Mouse (Mus musculus) frontal cortex, postnatal 10 days (tissue): ENCODE data around the gene Fam129b.
A peak's percentile ranks its signal among the peaks of the same experiment; 100 is the strongest.

Experiments
- DNase-seq, 2 experiments: peaks; one replicate each; pipeline ENCODE4 v3.0.0; 2022; ENCODE audit warnings: low spot score in 2 of 2, mixed read lengths in 1 of 2

Fam129b gene

DNA sequence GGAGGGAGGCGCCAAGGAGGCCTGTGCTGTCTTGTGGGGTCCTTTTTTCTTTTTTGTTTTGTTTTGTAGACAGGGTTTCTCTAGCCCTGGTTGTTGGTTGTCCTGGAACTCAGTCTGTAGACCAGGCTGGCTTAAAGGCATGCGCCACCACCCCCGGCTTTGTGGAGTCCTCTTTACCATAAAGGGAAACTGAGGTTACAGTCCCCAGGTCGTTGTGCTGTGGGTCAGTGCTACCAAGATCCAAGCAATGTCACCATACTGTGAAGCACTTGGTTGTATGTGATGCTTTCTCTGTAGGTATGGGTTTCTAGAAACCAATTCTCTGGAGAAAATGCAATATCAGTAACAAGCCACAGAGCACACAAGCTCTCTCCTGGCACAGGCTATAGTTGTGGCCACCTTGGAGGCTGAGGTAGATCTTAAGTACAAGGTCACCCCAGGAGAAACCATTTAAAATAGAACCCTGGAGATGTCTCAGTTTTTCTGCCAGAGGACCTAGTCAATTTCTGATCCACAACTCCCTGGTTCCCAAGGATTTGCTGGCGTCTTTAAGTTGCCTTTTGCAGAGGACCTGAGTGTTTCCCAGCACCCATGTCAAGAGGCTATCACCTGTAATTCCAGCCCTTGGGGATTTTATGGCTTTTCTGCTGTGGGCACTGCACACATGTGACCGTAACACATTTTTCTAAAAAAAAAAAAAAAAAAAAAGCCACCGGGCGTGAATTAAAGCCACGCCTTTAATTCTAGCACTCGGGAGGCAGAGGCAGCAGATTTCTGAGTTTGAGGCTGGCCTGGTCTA is 88.9 kb downstream of the Fam129b start:
- no peak for DNase-seq

GRCm38 (mm10) chr2:32965511-32966183 is 89.7 kb downstream of the Fam129b start:
- no peak for DNase-seq

- no peak for DNase-seq
Observed at GRCm38 (mm10) chr2:32966184-32966688, 90.3 kb downstream of the Fam129b start.

- peak; percentile 85 to 86 for DNase-seq
Observed at GRCm38 (mm10) chr2:32966689-32967631, 91.0 kb downstream of the Fam129b start.

GRCm38 (mm10) chr2:32968024-32968614 is 92.2 kb downstream of the Fam129b start:
- DNase-seq: no peak

GRCm38 (mm10) chr2:32969326-32969725 is 93.4 kb downstream of the Fam129b start:
- DNase-seq: no peak

- DNase-seq: no peak
Observed at GRCm38 (mm10) chr2:32971235-32971634, 95.3 kb downstream of the Fam129b start.

- no peak for DNase-seq
Observed at GRCm38 (mm10) chr2:32974216-32974615, 98.3 kb downstream of the Fam129b start.
